Mouse (Mus musculus) MEL (cell line): ENCODE results near the gene Cntnap2. TPM values are rescaled to one million over a fixed set of nuclear protein-coding genes. Genes with fewer than 3 reads are reported as not detected.

ENCODE experiments used
- DNase-seq: peaks from one replicate; pipeline ENCODE4 v3.0.0; 2011; ENCODE audit warnings: low read depth, low spot score
- H3K27ac ChIP-seq: 2 replicates; pipeline ENCODE4 v1.5.1; 2012; ENCODE audit warnings: low read depth, mild to moderate bottlenecking, control low read depth, low read length, moderate library complexity; ENCODE audit not compliant: control insufficient read depth
- H3K27me3 ChIP-seq, 2 experiments: fragments of 150-350 bp in 1 of 2; sonication (generic) in 1 of 2; 2 replicates each; pipeline ENCODE4 v1.6.1; 2012; ENCODE audit warnings: low read length in 2 of 2, mild to moderate bottlenecking in 2 of 2, improper control_type of control experiment in 1 of 2, moderate library complexity in 1 of 2; ENCODE audit not compliant: insufficient read depth in 2 of 2, control insufficient read depth in 1 of 2
- H3K36me3 ChIP-seq, 2 experiments: 2 replicates each; pipeline ENCODE4 v1.6.1; 2012 to 2014; ENCODE audit warnings: low read length in 2 of 2, improper control_type of control experiment in 1 of 2, inconsistent platforms in 1 of 2, mild to moderate bottlenecking in 1 of 2; ENCODE audit not compliant: insufficient read depth in 2 of 2, control insufficient read depth in 1 of 2
- H3K4me1 ChIP-seq, 2 experiments: fragments of 150-350 bp in 1 of 2; sonication (generic) in 1 of 2; 2 replicates each; pipeline ENCODE4 v1.6.1; 2012; ENCODE audit warnings: low read length in 2 of 2, improper control_type of control experiment in 1 of 2, mild to moderate bottlenecking in 1 of 2; ENCODE audit not compliant: insufficient read depth in 2 of 2, control insufficient read depth in 1 of 2
- H3K4me3 ChIP-seq, 2 experiments: fragments of 150-350 bp in 1 of 2; sonication (generic) in 1 of 2; 2 replicates each; pipeline ENCODE4 v1.5.1; 2012; ENCODE audit warnings: low read depth in 2 of 2, low read length in 2 of 2, mild to moderate bottlenecking in 2 of 2, moderate library complexity in 2 of 2, control low read depth in 1 of 2, improper control_type of control experiment in 1 of 2; ENCODE audit not compliant: control insufficient read depth in 1 of 2, insufficient read depth in 1 of 2
- H3K79me2 ChIP-seq: 2 replicates; pipeline ENCODE4 v1.6.1; 2012; ENCODE audit warnings: mild to moderate bottlenecking, low read length, moderate library complexity; ENCODE audit not compliant: control insufficient read depth, poor library complexity, insufficient read depth
- H3K9ac ChIP-seq: 2 replicates; pipeline ENCODE4 v1.6.1; 2012; ENCODE audit warnings: low read depth, mild to moderate bottlenecking, control low read depth, low read length, moderate library complexity; ENCODE audit not compliant: control insufficient read depth, poor library complexity, severe bottlenecking
- H3K9me3 ChIP-seq: fragments of 150-350 bp; sonication (generic); replicated peaks from 2 replicates; pipeline ENCODE4 v1.6.1; 2012; ENCODE audit warnings: mild to moderate bottlenecking, low read length, improper control_type of control experiment, moderate library complexity; ENCODE audit not compliant: insufficient read depth
- BHLHE40 ChIP-seq: IDR thresholded peaks from 2 replicates; pipeline ENCODE4 v1.6.1; 2012; ENCODE audit warnings: low read depth, mild to moderate bottlenecking, inconsistent platforms, low read length, improper control_type of control experiment, borderline replicate concordance
- CHD1 ChIP-seq: IDR thresholded peaks from 2 replicates; pipeline ENCODE4 v1.6.1; 2012; ENCODE audit warnings: low read depth, mild to moderate bottlenecking, inconsistent platforms, low read length, improper control_type of control experiment
- CHD2 ChIP-seq: IDR thresholded peaks from 2 replicates; pipeline ENCODE4 v1.6.1; 2011; ENCODE audit warnings: low read length, improper control_type of control experiment
- E2F4 ChIP-seq: IDR thresholded peaks from 2 replicates; pipeline ENCODE4 v1.6.1; 2011; ENCODE audit warnings: low read depth, low read length, improper control_type of control experiment, borderline replicate concordance
- ETS1 ChIP-seq: IDR thresholded peaks from 2 replicates; pipeline ENCODE4 v1.6.1; 2012; ENCODE audit warnings: low read depth, mild to moderate bottlenecking, inconsistent platforms, low read length, improper control_type of control experiment, moderate library complexity
- GATA1 ChIP-seq: IDR thresholded peaks from 2 replicates; pipeline ENCODE4 v1.6.1; 2011; ENCODE audit warnings: low read depth, low read length, improper control_type of control experiment
- HCFC1 ChIP-seq: IDR thresholded peaks from 2 replicates; pipeline ENCODE4 v1.6.1; 2012; ENCODE audit warnings: low read depth, mild to moderate bottlenecking, inconsistent platforms, low read length, improper control_type of control experiment, moderate library complexity
- MEF2A ChIP-seq: IDR thresholded peaks from 2 replicates; pipeline ENCODE4 v1.6.1; 2014; ENCODE audit warnings: low read depth, mild to moderate bottlenecking, inconsistent platforms, low read length, improper control_type of control experiment; ENCODE audit not compliant: poor library complexity, insufficient replicate concordance, severe bottlenecking; ENCODE audit errors: extremely low read depth
- MXI1 ChIP-seq: IDR thresholded peaks from 2 replicates; pipeline ENCODE4 v1.6.1; 2011; ENCODE audit warnings: mild to moderate bottlenecking, low read depth, low read length, improper control_type of control experiment
- NELFE ChIP-seq: IDR thresholded peaks from 2 replicates; pipeline ENCODE4 v1.6.1; 2011; ENCODE audit warnings: low read depth, low read length, improper control_type of control experiment
- POLR2AphosphoS2 ChIP-seq: IDR thresholded peaks from 2 replicates; pipeline ENCODE4 v1.6.1; 2011; ENCODE audit warnings: low read length, improper control_type of control experiment
- POLR2AphosphoS5 ChIP-seq: IDR thresholded peaks from 2 replicates; pipeline ENCODE4 v1.6.1; 2012; ENCODE audit warnings: low read depth, borderline replicate concordance, mild to moderate bottlenecking, inconsistent platforms, low read length, moderate library complexity, mixed read lengths
- RCOR1 ChIP-seq: IDR thresholded peaks from 2 replicates; pipeline ENCODE4 v1.6.1; 2012; ENCODE audit warnings: low read depth, mild to moderate bottlenecking, inconsistent platforms, low read length, improper control_type of control experiment
- SMC3 ChIP-seq: IDR thresholded peaks from 2 replicates; pipeline ENCODE4 v1.6.1; 2011; ENCODE audit warnings: low read depth, low read length, improper control_type of control experiment
- TBP ChIP-seq: IDR thresholded peaks from 2 replicates; pipeline ENCODE4 v1.8.0; 2011; ENCODE audit warnings: low read depth, low read length, improper control_type of control experiment
- USF1 ChIP-seq: IDR thresholded peaks from 2 replicates; pipeline ENCODE4 v1.6.1; 2014; ENCODE audit warnings: low read depth, mild to moderate bottlenecking, inconsistent platforms, low read length, improper control_type of control experiment, moderate library complexity
- USF2 ChIP-seq, 2 experiments: IDR thresholded peaks; 2 replicates each; pipeline ENCODE4 v1.6.1; 2011 to 2012; ENCODE audit warnings: improper control_type of control experiment in 2 of 2, low read length in 2 of 2, borderline replicate concordance in 1 of 2, inconsistent platforms in 1 of 2, low read depth in 1 of 2, mild to moderate bottlenecking in 1 of 2; ENCODE audit not compliant: insufficient read depth in 1 of 2
- ZC3H11A ChIP-seq: IDR thresholded peaks from 2 replicates; pipeline ENCODE4 v1.6.1; 2012; ENCODE audit warnings: low read depth, mild to moderate bottlenecking, inconsistent platforms, low read length, improper control_type of control experiment
- ZKSCAN1 ChIP-seq: IDR thresholded peaks from 2 replicates; pipeline ENCODE4 v1.6.1; 2012; ENCODE audit warnings: low read depth, mild to moderate bottlenecking, inconsistent platforms, low read length, improper control_type of control experiment, moderate library complexity
- ZMIZ1 ChIP-seq: IDR thresholded peaks from 2 replicates; pipeline ENCODE4 v1.6.1; 2012; ENCODE audit warnings: low read depth, mild to moderate bottlenecking, inconsistent platforms, low read length, improper control_type of control experiment, moderate library complexity
- ZNF384 ChIP-seq: IDR thresholded peaks from 2 replicates; pipeline ENCODE4 v1.6.1; 2012; ENCODE audit warnings: low read depth, mild to moderate bottlenecking, inconsistent platforms, low read length, improper control_type of control experiment
- polyA plus RNA-seq, 2 experiments: library from polyadenylated mRNA; stranded (reverse) in 1 of 2; unstranded in 1 of 2; fragments of >175 nt in 1 of 2; fragments of >200 nt in 1 of 2; gene quantifications; 2 replicates each; pipeline versions ENCODE4 v1.2.1 to v1.2.4; 2012; ENCODE audit warnings: low replicate concordance in 2 of 2, low read depth in 1 of 2; ENCODE audit not compliant: insufficient read length in 2 of 2, insufficient read depth in 1 of 2, missing spikeins in 1 of 2
- total RNA-seq: library from RNA; depleted of rRNA; stranded (reverse); fragments of 300-350 nt; gene quantifications from 2 replicates; pipeline ENCODE4 v1.2.3, GENCODE M21; 2012

Cntnap2 gene
- total and polyA plus RNA-seq, 3 experiments: 0.01 TPM; not detected in 2

GRCm38 (mm10) chr6:46696187-46696586 lies 1637.0 kb downstream of the Cntnap2 start:
- Histone ChIP-seq H3K27me3 (no peaks in the 10 kb centered on the region), H3K9me3 (no peaks in the 10 kb centered on the region), H3K27ac (no peak overlapping the region), H3K4me1 (no peaks in the 10 kb centered on the region), H3K4me3 (no peak overlapping the region), H3K9ac (no peak overlapping the region), H3K79me2 (no peaks in the 10 kb centered on the region), H3K36me3 (no peaks in the 10 kb centered on the region)
- TF ChIP-seq CHD2: no peak
- no peak for TF ChIP-seq RCOR1
- no peak for TF ChIP-seq USF2 (IDR thresholded peaks at IDR 0.05; ENCODE audit: borderline replicate concordance in 1 of 2, insufficient read depth in 1 of 2, low read depth in 1 of 2, low read length in 2 of 2)
- no peak for TF ChIP-seq CHD1
- no peak for TF ChIP-seq ETS1
- no peak for TF ChIP-seq HCFC1
- no peak for TF ChIP-seq ZC3H11A
- TF ChIP-seq BHLHE40: no peak
- no peak for TF ChIP-seq POLR2AphosphoS5
- TF ChIP-seq ZNF384: no peak
- TF ChIP-seq USF1: no peak
- TF ChIP-seq NELFE: no peak
- TF ChIP-seq GATA1: no peak
- TF ChIP-seq POLR2AphosphoS2: no peak
- no peak for TF ChIP-seq MXI1
- TF ChIP-seq ZMIZ1: no peak
- no peak for TF ChIP-seq ZKSCAN1
- TF ChIP-seq TBP: no peak
- TF ChIP-seq SMC3: no peak
- TF ChIP-seq E2F4: no peak
- DNase-seq: no peak

- no peak for DNase-seq
- no peak overlapping the region for H3K9ac ChIP-seq
- H3K4me3 ChIP-seq: no peak overlapping the region
- H3K79me2 ChIP-seq: no peaks in the 10 kb centered on the region
- H3K9me3 ChIP-seq: no peaks in the 10 kb centered on the region
- TF ChIP-seq MEF2A (no peak), BHLHE40 (no peak)
- TF ChIP-seq, all 39 proteins: peak for 0
- no peak overlapping the region for H3K27ac ChIP-seq
- no peaks in the 10 kb centered on the region for H3K4me1 ChIP-seq
- H3K27me3 ChIP-seq: no peaks in the 10 kb centered on the region
- no peaks in the 10 kb centered on the region for H3K36me3 ChIP-seq
These were observed 1640.2 kb downstream of the Cntnap2 start for GRCm38 (mm10) chr6:46699343-46699742.
